Mouse (Mus musculus): ENCODE data around the gene Adtrp. TPM values are rescaled to one million over a fixed set of nuclear protein-coding genes. Genes with fewer than 3 reads are reported as not detected.

Gene Adtrp
- polyA plus RNA-seq, 1 experiment from 2014 or later = 4.3 TPM

- Histone ChIP-seq H3K36me3 (ENCODE audit: insufficient read depth, low read length) (no peaks in the 10 kb centered on the region), H3K4me2 (ENCODE audit: low read length) (no peak overlapping the region), H3K27me3 (ENCODE audit: insufficient read depth, low read length) (no peaks in the 10 kb centered on the region), H3K9me3 (replicated peaks; ENCODE audit: low read length) (no peaks in the 10 kb centered on the region), H3K27ac (no peak overlapping the region), H3K9ac (ENCODE audit: low read depth, low read length) (no peak overlapping the region), H3K4me3 (replicated peaks; ENCODE audit: low read depth, low read length) (no peak overlapping the region), H3K4me1 (replicated peaks; ENCODE audit: insufficient read depth, low read length) (no peaks in the 10 kb centered on the region)
- WGBS = 77% methylated on average over 10 of the region's 10 CpGs
- TF ChIP-seq CTCF (IDR thresholded peaks at IDR 0.05; ENCODE audit: low read depth) = no peak
- DNase-seq (ENCODE audit: low spot score) = no peak
- no peak for ATAC-seq (replicated peaks; ENCODE audit: low FRiP score, low read depth)
Observed at GRCm38 (mm10) chr13:41737628-41738309, 109.7 kb downstream of the Adtrp start.

GRCm38 (mm10) chr13:41729660-41730059, 117.8 kb downstream of the Adtrp start:
- Histone ChIP-seq H3K9ac (ENCODE audit: low read depth, low read length) (no peak overlapping the region), H3K9me3 (replicated peaks; ENCODE audit: low read length) (no peaks in the 10 kb centered on the region), H3K27me3 (ENCODE audit: insufficient read depth, low read length) (no peaks in the 10 kb centered on the region), H3K36me3 (ENCODE audit: insufficient read depth, low read length) (no peaks in the 10 kb centered on the region), H3K4me2 (ENCODE audit: low read length) (no peak overlapping the region), H3K4me3 (replicated peaks; ENCODE audit: low read depth, low read length) (no peak overlapping the region), H3K27ac (no peak overlapping the region), H3K4me1 (replicated peaks; ENCODE audit: insufficient read depth, low read length) (no peaks in the 10 kb centered on the region)
- 90% methylated on average over 8 of the region's 8 CpGs for WGBS
- no peak for ATAC-seq (replicated peaks; ENCODE audit: low FRiP score, low read depth)
- TF ChIP-seq CTCF (IDR thresholded peaks at IDR 0.05; ENCODE audit: low read depth) = no peak
- no peak for DNase-seq (ENCODE audit: low spot score)

- Histone ChIP-seq H3K9me3 (replicated peaks; ENCODE audit: low read length) (no peaks in the 10 kb centered on the region), H3K27me3 (ENCODE audit: insufficient read depth, low read length) (no peaks in the 10 kb centered on the region), H3K9ac (ENCODE audit: low read depth, low read length) (no peak overlapping the region), H3K4me3 (replicated peaks; ENCODE audit: low read depth, low read length) (no peak overlapping the region), H3K36me3 (ENCODE audit: insufficient read depth, low read length) (no peaks in the 10 kb centered on the region), H3K4me2 (ENCODE audit: low read length) (no peak overlapping the region), H3K27ac (no peak overlapping the region), H3K4me1 (replicated peaks; ENCODE audit: insufficient read depth, low read length) (no peaks in the 10 kb centered on the region)
- 88% methylated on average over 3 of the region's 3 CpGs for WGBS
- TF ChIP-seq CTCF (IDR thresholded peaks at IDR 0.05; ENCODE audit: low read depth) = no peak
- no peak for DNase-seq (ENCODE audit: low spot score)
- ATAC-seq (replicated peaks; ENCODE audit: low FRiP score, low read depth) = no peak
Observed at GRCm38 (mm10) chr13:41727803-41728202, 119.7 kb downstream of the Adtrp start.

GRCm38 (mm10) chr13:41719331-41719730, 128.2 kb downstream of the Adtrp start:
- ATAC-seq (replicated peaks; ENCODE audit: low FRiP score, low read depth) = no peak
- no peak overlapping the region for H3K4me3 ChIP-seq (replicated peaks; ENCODE audit: low read depth, low read length)

GRCm38 (mm10) chr13:41718051-41718450, 129.4 kb downstream of the Adtrp start:
- H3K4me2 ChIP-seq (ENCODE audit: low read length) = no peak overlapping the region
- TF ChIP-seq CTCF (IDR thresholded peaks at IDR 0.05; ENCODE audit: low read depth) = no peak
- no peak for DNase-seq (ENCODE audit: low spot score)
- H3K9me3 ChIP-seq (replicated peaks; ENCODE audit: low read length) = no peaks in the 10 kb centered on the region
- no peak overlapping the region for H3K9ac ChIP-seq (ENCODE audit: low read depth, low read length)
- no peak for ATAC-seq (replicated peaks; ENCODE audit: low FRiP score, low read depth)
- H3K27ac ChIP-seq = no peak overlapping the region
- no peaks in the 10 kb centered on the region for H3K4me1 ChIP-seq (replicated peaks; ENCODE audit: insufficient read depth, low read length)
- no peaks in the 10 kb centered on the region for H3K36me3 ChIP-seq (ENCODE audit: insufficient read depth, low read length)
- 94% methylated on average over 4 of the region's 4 CpGs for WGBS
- no peak overlapping the region for H3K4me3 ChIP-seq (replicated peaks; ENCODE audit: low read depth, low read length)
- no peaks in the 10 kb centered on the region for H3K27me3 ChIP-seq (ENCODE audit: insufficient read depth, low read length)

More at GRCm38 (mm10) chr13:41719331-41719730, 128.2 kb downstream of the Adtrp start:
- Histone ChIP-seq H3K4me2 (ENCODE audit: low read length) (no peak overlapping the region), H3K36me3 (ENCODE audit: insufficient read depth, low read length) (no peaks in the 10 kb centered on the region), H3K9me3 (replicated peaks; ENCODE audit: low read length) (no peaks in the 10 kb centered on the region), H3K4me1 (replicated peaks; ENCODE audit: insufficient read depth, low read length) (no peaks in the 10 kb centered on the region), H3K27me3 (ENCODE audit: insufficient read depth, low read length) (no peaks in the 10 kb centered on the region), H3K9ac (ENCODE audit: low read depth, low read length) (no peak overlapping the region), H3K27ac (no peak overlapping the region)
- DNase-seq (ENCODE audit: low spot score) = no peak
- no peak for TF ChIP-seq CTCF (IDR thresholded peaks at IDR 0.05; ENCODE audit: low read depth)
- WGBS = 97% methylated on average over 16 of the region's 16 CpGs

Other genes with a start within 250 kb of the Adtrp start
- gene Tmem170b, start 241.8 kb downstream of the Adtrp start, polyA plus RNA-seq (2015; fragmentation: Nextera tagmentation; extraction: Ambion mirVana) = 6.8 and 7.0 TPM in 2 replicates
- 9.6 and 10.6 TPM in 2 replicates for gene Hivep1, start 204.3 kb upstream of the Adtrp start, polyA plus RNA-seq (2015; fragmentation: Nextera tagmentation; extraction: Ambion mirVana)